In genomic region chr14:32530896-32531295, GRCm38 (mm10) we compare ENCODE assay signal across 9 mouse cellular contexts. TPM values are rescaled to one million over a fixed set of nuclear protein-coding genes. Genes with fewer than 3 reads are reported as not detected.
DNase-seq lines count a peak whose midpoint lies in the region; ATAC-seq and TF ChIP-seq lines count a peak whose summit lies in the region.
"Had no signal": no experiment of that assay in that cellular context is flagged by ENCODE, and none has a peak within 500 bp of the region (broad histone marks: within the 10 kb centered on the region; RNA-seq: fewer than 3 reads in every experiment).

No protein-coding gene starts in this region.

- DNase-seq in heart, adult 2 months: no peak
- no peak for DNase-seq in heart, embryonic 10.5 days (ENCODE audit: low spot score)
- DNase-seq in right cerebral cortex, postnatal 10 days (ENCODE audit: low spot score in 2 of 2): peak; percentile 62 to 71
- no peak for DNase-seq in right cerebral cortex, postnatal 36 days (ENCODE audit: low spot score in 2 of 2)
- peak; percentile 46 for DNase-seq in cerebellum, adult 8-10 months
- DNase-seq in spleen, postnatal 4 days (ENCODE audit: low spot score in 2 of 2): no peak

- no peaks in the 10 kb centered on the region for H3K27me3 ChIP-seq in heart, adult 2 months (ENCODE audit: control insufficient read depth, insufficient read depth, low read length)
- no peaks in the 10 kb centered on the region for H3K27me3 ChIP-seq in heart, embryonic 10.5 days (ENCODE audit: insufficient read depth, poor library complexity, severe bottlenecking)
- H3K27me3 ChIP-seq in hindbrain, embryonic 13.5 days: no peaks in the 10 kb centered on the region
- no peaks in the 10 kb centered on the region for H3K27me3 ChIP-seq in neural tube, embryonic 15.5 days (replicated peaks)
- H3K27me3 ChIP-seq: hindbrain, embryonic 15.5 days had no signal

- ATAC-seq in hindbrain, embryonic 13.5 days (ENCODE audit: low FRiP score): 0 out of 2 replicates have a peak, but pooled peaks have one; percentile 34
- peak; percentile 62; the same call in 1 of the 2 replicates for ATAC-seq in neural tube, embryonic 15.5 days (ENCODE audit: low FRiP score)

- H3K79me2 ChIP-seq in heart, adult 2 months (replicated peaks; ENCODE audit: control insufficient read depth, insufficient read depth, low read length): no peaks in the 10 kb centered on the region

- no peak for TF ChIP-seq POLR2A in heart, adult 2 months (IDR thresholded peaks at IDR 0.05; ENCODE audit: insufficient read depth, low read depth, low read length)

- peak; percentile 92 for TF ChIP-seq CTCF in heart, adult 2 months (IDR thresholded peaks at IDR 0.05)

- peaks cover 2% of the 10 kb centered on the region; the same call in 1 of the 2 replicates for H3K4me1 ChIP-seq in heart, adult 2 months (ENCODE audit: control insufficient read depth, insufficient read depth, low read length)
- 0 out of 2 replicates have a peak, but pooled peaks cover 4% of the 10 kb centered on the region for H3K4me1 ChIP-seq in heart, embryonic 10.5 days
- H3K4me1 ChIP-seq in hindbrain, embryonic 13.5 days (replicated peaks): peaks cover 22% of the 10 kb centered on the region
- H3K4me1 ChIP-seq in neural tube, embryonic 15.5 days: peaks cover 25% of the 10 kb centered on the region

- H3K4me3 ChIP-seq in heart, adult 2 months: no peak overlapping the region
- H3K4me3 ChIP-seq in heart, embryonic 10.5 days: no peak overlapping the region
- no peak overlapping the region for H3K4me3 ChIP-seq in hindbrain, embryonic 13.5 days
- no peak overlapping the region for H3K4me3 ChIP-seq in neural tube, embryonic 15.5 days (replicated peaks)
- H3K4me3 ChIP-seq: hindbrain, embryonic 15.5 days had no signal

- no peak overlapping the region for H3K4me2 ChIP-seq in hindbrain, embryonic 13.5 days
- H3K4me2 ChIP-seq in neural tube, embryonic 15.5 days: no peak overlapping the region
- H3K4me2 ChIP-seq: hindbrain, embryonic 15.5 days had no signal

- TF ChIP-seq EP300 in heart, adult 2 months (IDR thresholded peaks at IDR 0.05; ENCODE audit: insufficient read depth, low read depth, low read length): peak; percentile 49; the same call in 1 of the 2 replicates

- no peak overlapping the region for H3K27ac ChIP-seq in heart, adult 2 months
- H3K27ac ChIP-seq in heart, embryonic 10.5 days: no peak overlapping the region
- no peak overlapping the region for H3K27ac ChIP-seq in hindbrain, embryonic 13.5 days
- H3K27ac ChIP-seq in neural tube, embryonic 15.5 days (replicated peaks): no peak overlapping the region
- H3K27ac ChIP-seq: hindbrain, embryonic 15.5 days had no signal

- intact Hi-C loops in heart, adult 2 months (cut with DNase I): loop anchor here (2.0 kb wide), 1 partner anchor 56 kb away; no protein-coding TSS in a partner anchor

- no peaks in the 10 kb centered on the region for H3K9me3 ChIP-seq in heart, embryonic 10.5 days
- H3K9me3 ChIP-seq in hindbrain, embryonic 13.5 days: no peaks in the 10 kb centered on the region
- H3K9me3 ChIP-seq in neural tube, embryonic 15.5 days (replicated peaks): no peaks in the 10 kb centered on the region
- H3K9me3 ChIP-seq: hindbrain, embryonic 15.5 days had no signal

- WGBS in heart, adult 2 months: 3% methylated on average over 2 of the region's 2 CpGs
- WGBS in heart, embryonic 10.5 days: 13% methylated on average over 2 of the region's 2 CpGs
- WGBS in hindbrain, embryonic 13.5 days: 9% methylated on average over 2 of the region's 2 CpGs
- WGBS in neural tube, embryonic 15.5 days: 9% methylated on average over 2 of the region's 2 CpGs

- no peaks in the 10 kb centered on the region for H3K36me3 ChIP-seq in heart, adult 2 months (ENCODE audit: control insufficient read depth, insufficient read depth, low read length)
- peaks cover 38% of the 10 kb centered on the region for H3K36me3 ChIP-seq in heart, embryonic 10.5 days
- H3K36me3 ChIP-seq in hindbrain, embryonic 13.5 days: peaks cover 40% of the 10 kb centered on the region
- H3K36me3 ChIP-seq in neural tube, embryonic 15.5 days: peaks cover 22% of the 10 kb centered on the region

- H3K9ac ChIP-seq in heart, adult 2 months (ENCODE audit: low read depth, low read length): no peak overlapping the region
- no peak overlapping the region for H3K9ac ChIP-seq in hindbrain, embryonic 13.5 days
- H3K9ac ChIP-seq in neural tube, embryonic 15.5 days (replicated peaks): no peak overlapping the region
- H3K9ac ChIP-seq: hindbrain, embryonic 15.5 days had no signal

RNA-seq across cellular contexts. Expression of gene Ercc6, which starts 17.6 kb away (rescaled TPM):
- total RNA-seq in heart, adult 2 months (2021): 1 to 10 TPM; 2.8 to 3.7 TPM
- 1.8 and 5.9 TPM in 2 replicates for polyA plus RNA-seq in heart, adult 2 months (2012; rRNA removed)
- 16.5 and 23.5 TPM in 2 replicates for polyA plus RNA-seq in heart, embryonic 10.5 days (2016; fragmentation: Nextera tagmentation; extraction: Ambion mirVana)
- polyA plus RNA-seq in hindbrain, embryonic 13.5 days (2015; fragmentation: Nextera tagmentation; extraction: Ambion mirVana): 24.7 and 29.4 TPM in 2 replicates
- polyA plus RNA-seq in neural tube, embryonic 15.5 days (2015; fragmentation: Nextera tagmentation; extraction: Ambion mirVana): 20.4 and 20.8 TPM in 2 replicates

Comparison
In these comparisons a context has a peak if more than half of its experiments do, and no peak if none do; other contexts are left out.
1. DNase-seq: peak in right cerebral cortex, postnatal 10 days (2 of 2) and cerebellum, adult 8-10 months (single experiment); none in heart, adult 2 months (0 of 2), heart, embryonic 10.5 days (single experiment), right cerebral cortex, postnatal 36 days (0 of 2) and spleen, postnatal 4 days (0 of 2).